Mouse (Mus musculus) ES-E14 (cell line): ENCODE results near the gene Rsbn1l.

Experiments used
- MAFK ChIP-seq: IDR thresholded peaks from 2 replicates; pipeline ENCODE4 v1.6.1; 2014; ENCODE audit warnings: mild to moderate bottlenecking, low read depth, low read length, inconsistent platforms; ENCODE audit not compliant: insufficient read depth
- ZC3H11A ChIP-seq: IDR thresholded peaks from 2 replicates; pipeline ENCODE4 v1.6.1; 2012; ENCODE audit warnings: low read depth, mild to moderate bottlenecking, inconsistent platforms, low read length, borderline replicate concordance

DNA sequence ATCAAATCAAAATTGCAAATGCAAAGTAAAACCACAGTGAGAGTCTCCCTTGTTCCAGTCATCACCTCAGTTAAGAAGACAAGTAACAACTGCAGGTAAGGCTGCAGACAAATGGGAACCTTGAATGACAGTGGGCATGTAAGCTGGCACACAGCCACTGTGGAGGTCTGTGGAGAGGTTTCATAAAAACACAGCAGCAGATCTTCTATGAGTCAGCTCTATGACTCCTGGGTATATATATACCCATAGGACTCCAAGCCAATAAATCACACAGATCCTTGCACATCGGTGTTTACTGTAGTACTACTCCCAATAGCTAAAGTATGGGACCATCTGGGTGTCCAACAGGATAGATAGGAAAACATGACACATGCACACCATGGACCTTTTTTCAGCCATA is 83.1 kb downstream of the Rsbn1l start:
- TF ChIP-seq ZC3H11A: no peak
- no peak for TF ChIP-seq MAFK
